Mouse (Mus musculus) lung, embryonic 16.5 days (tissue): ENCODE measurements around the gene Camkk2. TPM values are rescaled to one million over a fixed set of nuclear protein-coding genes. Genes with fewer than 3 reads are reported as not detected.

Experiments
- ATAC-seq: fragments of 200-750 bp; cut with Nextera tagmentation; 2 replicates; pipeline ENCODE4 v1.8.0; 2017; ENCODE audit warnings: low read depth, mild to moderate bottlenecking, moderate library complexity
- H3K27ac ChIP-seq: fragments of 300-500 bp; sonication (generic); 2 replicates; pipeline ENCODE4 v1.5.1; 2014; ENCODE audit warnings: mild to moderate bottlenecking, control low read depth, low read length
- H3K27me3 ChIP-seq: fragments of 300-500 bp; sonication (generic); 2 replicates; pipeline ENCODE4 v1.6.1; 2014; ENCODE audit warnings: low read depth, low read length, mixed read lengths; ENCODE audit not compliant: control insufficient read depth, insufficient read depth
- H3K36me3 ChIP-seq: fragments of 300-500 bp; sonication (generic); 2 replicates; pipeline ENCODE4 v1.6.1; 2014; ENCODE audit warnings: low read length; ENCODE audit not compliant: control insufficient read depth, insufficient read depth
- H3K4me1 ChIP-seq: fragments of 300-500 bp; sonication (generic); replicated peaks from 2 replicates; pipeline ENCODE4 v1.6.1; 2014; ENCODE audit warnings: low read length, mixed read lengths; ENCODE audit not compliant: control insufficient read depth, insufficient read depth
- H3K4me2 ChIP-seq: fragments of 300-500 bp; sonication (generic); 2 replicates; pipeline ENCODE4 v1.6.1; 2014; ENCODE audit warnings: low read depth, low read length, control low read depth
- H3K4me3 ChIP-seq: fragments of 300-500 bp; sonication (generic); 2 replicates; pipeline ENCODE4 v1.5.1; 2014; ENCODE audit warnings: mild to moderate bottlenecking, low read length, control low read depth
- H3K9ac ChIP-seq: fragments of 300-500 bp; sonication (generic); 2 replicates; pipeline ENCODE4 v1.6.1; 2014; ENCODE audit warnings: low read length, control low read depth
- H3K9me3 ChIP-seq: fragments of 300-500 bp; sonication (generic); 2 replicates; pipeline ENCODE4 v1.6.1; 2016; ENCODE audit warnings: low read length; ENCODE audit not compliant: control insufficient read depth
- WGBS: fragments of 180-500 bp; shearing (Covaris S2); extraction: QIAGEN DNeasy Blood & Tissue Kit; methylation state at CpG from one replicate; pipeline ENCODE4 v1.1.7; 2014; 5-methylcytosine and 5-hydroxymethylcytosine counted together
- microRNA-seq: library from miRNA; unstranded; fragments of <30 nt; microRNA quantifications from one replicate; pipeline ENCODE4, GENCODE M21; 2016
- polyA plus RNA-seq: library from polyadenylated mRNA; unstranded; fragments of >200 nt; fragmentation: Nextera tagmentation; extraction: Ambion mirVana; gene quantifications from 2 replicates; pipeline ENCODE4 v1.2.1, GENCODE M21; 2015

Gene Camkk2
- polyA plus RNA-seq, 1 experiment from 2014 or later = 33.1 TPM

GRCm38 (mm10) chr5:122683926-122684325 is 95.3 kb downstream of the Camkk2 start:
- H3K27ac ChIP-seq = no peak overlapping the region
- no peak overlapping the region for H3K4me2 ChIP-seq
- H3K4me1 ChIP-seq = no peaks in the 10 kb centered on the region
- WGBS = 62% methylated on average over 10 of the region's 10 CpGs
- H3K9ac ChIP-seq = no peak overlapping the region
- no peak overlapping the region for H3K4me3 ChIP-seq
- H3K9me3 ChIP-seq = no peaks in the 10 kb centered on the region
- H3K27me3 ChIP-seq = no peaks in the 10 kb centered on the region
- no peaks in the 10 kb centered on the region for H3K36me3 ChIP-seq
- no peak for ATAC-seq

- ATAC-seq = no peak
- Histone ChIP-seq H3K9ac (no peak overlapping the region), H3K27ac (no peak overlapping the region), H3K4me1 (no peaks in the 10 kb centered on the region), H3K36me3 (no peaks in the 10 kb centered on the region), H3K4me2 (no peak overlapping the region), H3K4me3 (no peak overlapping the region), H3K27me3 (no peaks in the 10 kb centered on the region), H3K9me3 (no peaks in the 10 kb centered on the region)
- WGBS = 79% methylated on average over 12 of the region's 12 CpGs
These were observed 97.9 kb downstream of the Camkk2 start for GRCm38 (mm10) chr5:122681276-122681675.

Small RNA genes within 50 kb of the gene (microRNA-seq; reads per million reads assigned to microRNA genes)
- gene Mir8115 = not detected

Other genes starting within 250 kb of the Camkk2 start
- 41.3 and 46.0 TPM in 2 replicates for gene Ift81, start 164.9 kb downstream of the Camkk2 start, polyA plus RNA-seq
- gene P2rx7, start 135.5 kb downstream of the Camkk2 start, polyA plus RNA-seq = 4.2 TPM in 2 replicates
- gene P2rx4, start 71.9 kb downstream of the Camkk2 start, polyA plus RNA-seq = 19.6 and 22.7 TPM in 2 replicates
- gene Anapc5, start 41.9 kb upstream of the Camkk2 start, polyA plus RNA-seq = 400 and 403 TPM in 2 replicates
- gene Rnf34, start 70.6 kb upstream of the Camkk2 start, polyA plus RNA-seq = 29.1 and 33.6 TPM in 2 replicates
- gene Kdm2b, start 210.4 kb upstream of the Camkk2 start, polyA plus RNA-seq = 35.5 and 37.6 TPM in 2 replicates
- 18.2 and 19.3 TPM in 2 replicates for gene Orai1, start 235.7 kb upstream of the Camkk2 start, polyA plus RNA-seq